Mouse (Mus musculus) neural tube, embryonic 10.5 days (tissue): ENCODE measurements around the gene Arrdc2.

Experiments used
- DNase-seq: peaks from one replicate; pipeline ENCODE4 v3.0.0-alpha.2; 2017; ENCODE audit warnings: low spot score; ENCODE audit errors: extremely low spot score

Gene Arrdc2

DNA sequence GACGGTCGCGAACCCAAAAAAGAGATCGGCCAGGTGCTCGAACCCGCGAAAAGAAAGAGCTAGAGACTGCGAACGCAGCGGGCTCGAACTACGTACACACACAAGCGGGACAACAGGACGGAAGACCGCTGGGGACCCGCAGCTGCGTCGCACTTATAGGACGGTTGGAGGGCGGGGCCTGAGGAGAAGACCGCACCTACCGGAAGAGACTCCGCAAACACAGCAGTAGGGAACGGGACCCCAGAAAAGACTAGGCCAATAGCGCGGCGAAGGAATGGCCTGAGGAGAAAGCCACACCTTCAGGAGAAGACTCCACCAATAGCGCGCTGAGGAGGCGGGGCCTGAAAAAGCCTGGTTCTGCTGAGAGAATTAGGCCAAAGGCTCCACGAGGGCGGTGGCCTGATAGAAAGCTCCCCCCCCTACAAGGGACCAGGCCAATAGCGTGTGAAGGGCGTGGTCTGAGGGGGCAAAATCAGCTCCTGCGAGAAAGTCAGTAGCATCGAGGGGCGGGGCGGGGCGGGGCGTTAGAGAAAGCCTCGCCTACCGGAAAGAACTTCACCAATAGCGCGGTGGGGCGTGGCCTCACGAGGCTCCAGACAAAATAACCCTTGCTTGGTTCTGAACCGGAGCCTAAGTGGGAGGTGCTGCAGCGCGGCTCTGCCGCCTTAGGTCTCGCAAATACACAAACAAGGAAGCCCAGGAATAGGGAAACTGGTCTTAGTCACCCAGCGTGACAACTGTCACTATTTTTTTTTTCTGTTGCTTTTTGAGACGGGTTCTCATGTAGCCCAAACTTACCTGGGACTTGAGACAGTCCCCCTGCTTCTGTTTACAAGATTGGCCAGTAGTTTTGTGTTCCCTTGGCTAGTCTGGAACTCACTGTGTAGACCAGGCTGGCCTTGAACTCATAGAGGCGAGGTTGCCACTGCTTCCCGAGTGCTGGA is at the start of gene Arrdc2:
Gene Arrdc2 (minus strand): TSS at position 313 of the 944 bp plus-strand sequence.
- DNase-seq = peak; percentile 96

- no peak for DNase-seq
Observed at GRCm38 (mm10) chr8:70887669-70888068, 48.1 kb upstream of the Arrdc2 start.

GRCm38 (mm10) chr8:70885612-70886011 is 46.1 kb upstream of the Arrdc2 start:
- DNase-seq = no peak

DNA sequence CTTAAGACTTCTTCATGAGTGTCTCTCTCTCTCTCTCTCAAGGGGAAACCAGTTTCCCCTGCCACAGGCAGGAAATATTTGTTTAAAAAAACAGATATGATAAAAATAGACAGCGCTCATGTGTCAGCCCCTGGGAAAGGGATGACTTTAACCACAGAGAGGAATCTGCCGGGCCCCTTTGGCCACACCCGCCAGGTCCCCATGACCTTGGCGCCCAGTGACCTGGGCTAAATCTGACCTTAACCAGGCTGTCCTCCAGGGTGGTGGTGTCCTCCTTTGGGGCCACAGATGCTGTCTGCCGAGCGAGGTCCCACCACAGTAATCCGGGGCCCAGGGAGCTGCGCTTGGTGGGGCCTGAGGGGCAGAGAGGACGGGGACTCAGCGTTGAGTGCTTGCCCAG is 45.2 kb upstream of the Arrdc2 start:
- DNase-seq = no peak

GRCm38 (mm10) chr8:70884186-70884585 is 44.7 kb upstream of the Arrdc2 start:
- DNase-seq = no peak

DNA sequence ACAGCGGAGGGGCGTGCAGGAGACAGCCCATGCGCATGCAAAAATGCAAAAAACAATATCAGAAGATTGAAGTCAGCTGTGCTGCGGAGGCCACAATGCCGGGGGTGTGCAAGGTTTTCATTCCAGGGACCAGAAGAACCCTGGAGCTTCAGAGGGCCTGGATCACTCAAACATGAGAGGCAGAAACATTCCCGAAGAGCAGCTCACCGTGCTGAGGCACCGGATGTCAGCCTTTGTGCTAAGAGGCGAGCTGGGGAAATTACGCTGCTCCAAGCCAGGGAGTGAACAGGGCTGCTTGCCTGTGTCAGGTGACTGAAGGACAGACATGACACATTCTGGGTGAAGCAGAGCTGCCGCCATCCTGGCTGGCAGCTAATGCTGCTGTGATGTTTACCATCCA is 41.0 kb upstream of the Arrdc2 start:
- DNase-seq = no peak

- no peak for DNase-seq
Observed at GRCm38 (mm10) chr8:70880126-70880525, 40.6 kb upstream of the Arrdc2 start.

- no peak for DNase-seq
Observed at GRCm38 (mm10) chr8:70879500-70879899, 40.0 kb upstream of the Arrdc2 start.

DNA sequence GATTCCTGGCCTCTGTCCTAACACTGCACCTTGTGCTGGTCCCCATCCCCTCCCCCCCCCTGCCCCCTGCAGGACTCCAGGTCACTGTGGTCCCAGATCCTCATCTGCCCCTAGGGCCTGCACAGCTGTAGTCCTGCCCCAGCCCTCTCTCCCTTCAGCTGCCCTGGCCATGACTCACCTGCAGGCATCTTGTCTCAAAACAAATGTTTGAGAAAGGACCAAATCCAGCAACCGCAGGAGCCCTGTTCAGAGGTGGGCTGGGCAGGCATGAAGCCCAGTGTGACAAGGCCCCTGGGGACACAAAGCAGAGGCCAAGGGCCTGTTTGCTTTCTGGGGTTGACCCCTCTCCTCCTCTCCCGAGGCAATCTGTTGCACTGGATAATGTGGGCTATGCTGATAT is 38.7 kb upstream of the Arrdc2 start:
- DNase-seq = no peak

GRCm38 (mm10) chr8:70876382-70876781 is 36.9 kb upstream of the Arrdc2 start:
- no peak for DNase-seq

DNA sequence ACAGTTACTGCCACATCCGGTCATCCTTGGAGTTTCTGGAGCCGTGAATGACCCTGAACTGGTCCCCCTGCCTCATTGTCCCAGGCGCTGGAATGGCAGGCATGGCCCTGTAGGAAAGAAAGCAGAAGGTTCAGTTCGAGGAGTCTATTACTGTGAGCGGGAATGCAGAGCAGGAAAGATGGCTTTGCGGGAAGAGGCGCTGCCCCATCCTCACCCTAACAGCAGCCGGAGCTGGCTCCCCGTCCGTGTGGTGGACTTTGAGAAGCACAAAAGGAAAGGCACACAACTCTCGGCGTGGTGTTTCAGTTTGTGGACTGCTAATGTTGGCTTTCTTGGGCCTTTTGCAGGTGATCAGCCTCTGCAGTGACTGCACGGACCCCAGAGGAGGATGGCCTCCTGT is 34.9 kb upstream of the Arrdc2 start:
- no peak for DNase-seq

DNA sequence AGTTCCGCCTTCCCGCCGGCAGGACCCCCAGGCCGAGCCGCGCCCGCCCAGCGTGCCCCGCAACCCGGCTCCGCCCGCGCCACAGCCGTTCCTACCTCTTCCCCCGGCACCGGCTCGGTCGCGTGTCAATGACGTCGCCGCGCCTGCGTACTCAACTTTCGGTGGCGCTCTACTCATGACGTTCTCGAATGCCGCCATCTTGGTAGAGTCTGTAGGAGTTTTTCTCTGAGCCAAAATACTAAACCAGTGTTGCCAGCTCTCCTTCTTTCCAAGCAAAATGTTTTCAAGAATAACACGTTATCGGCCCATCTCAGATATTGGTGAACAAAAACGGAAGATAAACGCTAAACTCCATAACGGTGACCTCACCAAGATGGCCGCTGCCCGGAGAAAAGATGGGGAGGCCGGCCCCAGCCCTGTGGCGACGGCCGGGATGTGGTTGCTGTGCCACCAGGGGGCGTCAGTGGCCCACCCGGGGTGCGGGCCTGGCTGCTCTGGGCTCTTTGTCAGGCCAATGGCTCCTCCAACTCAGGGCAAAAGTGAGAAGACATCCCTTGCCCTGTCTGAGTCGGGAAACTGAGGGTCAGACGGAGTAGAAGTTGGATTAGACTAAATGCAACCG is 34.0 kb upstream of the Arrdc2 start, which contains the start of gene Ccdc124:
Gene Ccdc124 (minus strand): TSS at position 572 of the 622 bp plus-strand sequence.
- peak; percentile 96 for DNase-seq

- DNase-seq = no peak
Observed at GRCm38 (mm10) chr8:70872643-70873363, 33.3 kb upstream of the Arrdc2 start.

DNA sequence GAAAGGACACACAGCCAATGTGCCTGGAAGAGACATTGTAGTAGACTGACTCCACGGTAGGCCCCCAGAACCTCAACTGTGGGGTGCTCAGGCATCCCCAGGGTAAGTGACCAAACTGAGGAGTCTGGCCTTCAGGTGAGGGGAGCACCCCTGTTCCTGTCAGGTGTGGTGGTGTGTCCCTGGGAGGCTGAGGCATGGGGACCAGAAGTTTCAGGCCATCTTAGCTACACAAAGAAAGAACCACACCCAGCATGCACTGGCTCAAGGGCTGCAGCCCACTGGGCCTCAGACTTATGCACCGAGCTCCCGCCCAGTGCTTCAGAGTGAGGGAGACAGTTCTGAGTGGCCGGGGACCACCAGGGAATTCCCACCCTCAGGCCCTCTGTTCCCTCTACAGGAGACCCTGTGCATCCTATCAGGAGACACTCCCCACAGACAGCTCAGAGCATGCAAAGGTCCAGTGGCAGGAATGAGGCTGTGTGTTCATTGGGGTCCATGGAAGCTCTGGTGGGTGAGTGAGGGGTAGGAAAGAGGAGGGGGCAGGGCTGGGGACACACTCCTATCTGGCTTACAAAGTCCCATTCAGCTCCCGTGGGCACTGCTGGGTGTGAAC is 31.8 kb upstream of the Arrdc2 start:
- DNase-seq = no peak

GRCm38 (mm10) chr8:70869601-70870041 is 30.1 kb upstream of the Arrdc2 start:
- peak; percentile 73 for DNase-seq

DNA sequence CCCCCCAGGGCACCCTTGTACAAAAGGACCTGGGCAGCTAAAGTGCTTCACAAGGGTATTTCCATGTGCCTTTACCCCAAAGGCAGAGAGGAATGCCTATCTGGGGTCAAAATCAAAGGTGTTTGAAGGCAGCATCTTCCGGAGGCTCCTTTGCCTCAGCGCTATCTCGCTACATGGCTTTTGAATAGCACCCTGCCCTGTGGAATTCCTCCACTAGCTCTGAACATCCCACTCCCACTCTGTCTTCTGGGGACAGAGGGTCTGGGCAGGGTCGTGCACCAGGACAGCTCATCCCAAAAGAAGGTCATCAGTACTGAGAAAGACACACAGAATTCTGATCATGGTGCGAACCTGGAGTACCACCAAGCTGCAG is 29.7 kb upstream of the Arrdc2 start:
- DNase-seq = peak; percentile 47

- DNase-seq = peak; percentile 66
Observed at GRCm38 (mm10) chr8:70868559-70869198, 29.2 kb upstream of the Arrdc2 start.

DNA sequence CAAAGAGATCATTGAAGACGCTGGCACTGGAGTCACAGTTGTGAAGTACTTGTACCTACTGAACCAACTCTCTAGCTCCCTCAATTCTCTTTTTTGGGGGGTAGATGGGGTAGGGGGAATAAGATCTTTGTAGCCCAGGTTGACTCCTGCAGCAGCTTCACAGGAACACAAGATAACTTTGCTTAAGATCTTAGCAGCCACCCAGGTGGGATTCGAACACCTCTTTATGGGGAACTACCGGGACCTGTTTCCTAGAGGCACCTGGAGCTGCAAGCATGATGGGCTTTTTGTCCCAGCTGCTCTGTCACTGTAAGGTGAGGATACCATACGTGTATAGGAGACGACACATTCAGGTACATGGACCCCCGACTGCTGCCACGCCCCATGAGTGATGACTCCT is 27.0 kb upstream of the Arrdc2 start:
- no peak for DNase-seq

- no peak for DNase-seq
Observed at GRCm38 (mm10) chr8:70866001-70866520, 26.5 kb upstream of the Arrdc2 start.

DNA sequence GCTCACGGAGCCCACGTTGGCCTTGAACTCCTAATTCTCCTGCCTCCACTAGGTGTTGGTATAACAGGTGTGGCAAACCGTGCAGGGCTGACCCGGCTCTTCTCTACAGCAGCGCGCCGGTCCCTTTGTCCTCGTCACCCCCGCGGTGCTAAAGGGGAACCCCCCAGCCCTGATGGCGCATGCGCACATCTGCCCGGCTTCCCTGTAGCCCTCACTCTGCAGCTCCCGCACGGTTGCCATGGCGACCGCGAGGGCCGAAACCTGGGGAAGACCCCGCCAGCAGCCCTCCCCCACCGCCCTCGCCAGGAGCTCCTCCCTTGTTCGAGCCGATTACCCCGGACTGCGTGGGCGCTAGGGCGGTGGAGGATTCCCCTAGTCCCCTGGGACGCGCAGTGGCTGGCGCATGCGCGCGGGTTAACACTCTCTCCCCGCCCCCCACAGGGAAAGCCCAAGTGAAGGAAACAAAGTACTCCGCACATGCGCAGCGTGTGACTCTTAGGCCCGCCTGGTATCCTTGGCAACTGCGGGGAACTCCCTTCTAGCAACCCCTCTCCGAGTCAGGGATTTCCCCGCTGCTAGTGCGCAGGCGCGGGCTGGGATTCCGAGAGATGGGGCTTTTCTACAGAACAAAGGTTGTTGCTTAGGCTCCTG is 26.0 kb upstream of the Arrdc2 start:
- peak; percentile 100 for DNase-seq
